Mouse (Mus musculus): Measurements from ENCODE around the gene Ecm1.

GRCm38 (mm10) chr3:95704612-95705011 lies 34.8 kb downstream of the Ecm1 start:
- TF ChIP-seq CTCF (IDR thresholded peaks at IDR 0.05; ENCODE audit: insufficient read depth, low read length), result no peak
- TF ChIP-seq POLR2A (IDR thresholded peaks at IDR 0.05; ENCODE audit: borderline replicate concordance, extremely low read depth, low read depth, low read length), result no peak

Data from lung, adult 2 months (tissue).